Mouse (Mus musculus): ENCODE data around the gene Slc35e3.

GRCm38 (mm10) chr10:117770286-117771130 lies 24.3 kb upstream of the Slc35e3 start:
- TF ChIP-seq CTCF (IDR thresholded peaks at IDR 0.05; ENCODE audit: insufficient read depth, low read length) (no peak), POLR2A (IDR thresholded peaks at IDR 0.05; ENCODE audit: borderline replicate concordance, extremely low read depth, low read depth, low read length) (no peak)
